Mouse (Mus musculus): ENCODE measurements at regions not wholly inside any gene's neighbourhood (a gene's known extent, or its start where the extent isn't known, plus 50 kb on each side); places are given as distances from the start of the nearest gene placed in this dataset.

DNA sequence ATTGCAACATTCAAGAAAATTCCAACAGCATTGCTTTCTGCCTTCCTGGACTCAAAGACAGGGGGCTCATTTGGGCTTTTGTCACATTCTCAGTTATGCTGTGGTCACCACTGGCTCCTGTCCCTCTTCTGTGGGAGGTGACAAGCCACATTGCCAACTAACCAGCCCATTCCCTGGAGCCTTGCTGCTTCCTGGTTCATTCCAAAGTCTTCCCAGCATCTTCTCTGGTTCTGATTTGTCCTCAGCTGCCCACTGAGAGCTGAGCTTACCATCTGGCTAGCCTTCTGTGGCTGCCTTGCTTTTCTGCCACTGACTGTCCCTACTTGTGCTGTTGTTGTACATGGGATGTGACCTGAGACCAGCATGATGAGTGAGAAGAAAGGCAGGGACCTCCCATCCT lies 111.0 kb downstream of the Cxcl12 start:
- DNase-seq (ENCODE audit: low read depth), result no peak

DNA sequence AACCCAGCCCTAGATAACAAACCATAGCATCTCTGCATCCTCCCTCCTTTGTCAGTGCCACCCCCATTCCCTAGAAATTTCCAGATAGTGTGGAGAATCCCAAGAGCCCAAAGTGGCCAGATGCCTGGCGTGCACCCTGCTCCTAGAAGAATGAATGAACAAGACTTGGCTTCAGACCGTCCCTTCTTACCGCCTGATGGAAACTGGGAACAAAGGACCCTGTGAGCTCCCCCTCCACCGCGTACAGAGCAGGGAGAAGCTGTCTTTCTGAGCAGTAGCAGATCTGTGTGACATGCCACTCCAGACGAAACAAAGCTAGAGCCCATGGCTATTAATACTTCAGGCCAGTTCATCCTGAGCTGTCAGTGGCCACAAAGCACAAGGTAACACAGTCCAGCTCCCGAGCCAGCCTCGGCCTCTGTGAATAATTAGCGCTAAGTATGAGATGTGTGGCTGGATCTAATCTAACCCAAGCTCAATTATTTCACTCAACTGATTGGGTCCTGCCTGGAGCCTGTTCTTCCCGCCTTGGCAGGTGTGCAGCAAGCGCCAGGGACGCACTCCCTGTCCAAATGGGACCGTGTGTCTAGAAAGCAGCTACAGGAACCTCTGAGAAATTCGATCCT lies 111.6 kb downstream of the Cxcl12 start:
- DNase-seq (ENCODE audit: low read depth), result no peak

DNA sequence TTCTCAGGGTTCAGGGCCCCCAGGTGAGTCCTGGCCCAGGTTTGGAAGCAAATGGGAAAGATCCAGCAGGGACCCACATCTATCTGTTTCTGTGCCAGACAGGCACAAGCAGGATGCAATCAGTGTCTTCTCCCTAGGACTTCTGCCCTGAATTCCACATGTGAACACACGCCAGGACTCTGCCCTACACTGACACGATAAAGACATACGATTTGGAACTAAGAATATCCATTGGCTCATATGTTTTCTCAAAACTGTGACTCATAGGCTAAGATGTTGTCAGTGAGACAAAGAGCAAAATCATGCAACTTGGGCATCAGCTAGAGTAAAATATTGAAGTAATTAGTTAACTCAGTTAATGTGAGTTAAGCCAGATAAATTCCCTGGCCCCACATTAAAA lies 112.6 kb downstream of the Cxcl12 start:
- no peak for DNase-seq (ENCODE audit: low read depth)

DNA sequence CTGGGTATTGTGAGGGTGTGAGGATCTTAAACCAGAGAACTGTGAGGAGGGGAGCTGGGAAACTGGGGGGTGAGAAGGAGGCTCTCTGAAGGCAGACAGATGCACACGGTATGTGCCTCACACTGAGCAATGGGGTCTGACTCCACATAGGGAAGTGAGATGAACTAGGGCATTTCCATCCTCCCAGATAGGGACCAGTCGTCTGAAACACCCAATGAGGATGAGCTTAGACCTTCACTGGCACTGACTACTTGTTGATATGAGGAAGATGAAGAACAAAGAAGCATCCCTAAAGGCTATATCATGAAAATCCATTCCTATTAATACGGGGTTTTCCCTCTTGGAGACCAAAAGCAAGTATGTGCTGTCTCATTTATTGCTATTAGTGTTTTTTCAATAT lies 115.3 kb downstream of the Cxcl12 start:
- DNase-seq (ENCODE audit: low read depth), result no peak

DNA sequence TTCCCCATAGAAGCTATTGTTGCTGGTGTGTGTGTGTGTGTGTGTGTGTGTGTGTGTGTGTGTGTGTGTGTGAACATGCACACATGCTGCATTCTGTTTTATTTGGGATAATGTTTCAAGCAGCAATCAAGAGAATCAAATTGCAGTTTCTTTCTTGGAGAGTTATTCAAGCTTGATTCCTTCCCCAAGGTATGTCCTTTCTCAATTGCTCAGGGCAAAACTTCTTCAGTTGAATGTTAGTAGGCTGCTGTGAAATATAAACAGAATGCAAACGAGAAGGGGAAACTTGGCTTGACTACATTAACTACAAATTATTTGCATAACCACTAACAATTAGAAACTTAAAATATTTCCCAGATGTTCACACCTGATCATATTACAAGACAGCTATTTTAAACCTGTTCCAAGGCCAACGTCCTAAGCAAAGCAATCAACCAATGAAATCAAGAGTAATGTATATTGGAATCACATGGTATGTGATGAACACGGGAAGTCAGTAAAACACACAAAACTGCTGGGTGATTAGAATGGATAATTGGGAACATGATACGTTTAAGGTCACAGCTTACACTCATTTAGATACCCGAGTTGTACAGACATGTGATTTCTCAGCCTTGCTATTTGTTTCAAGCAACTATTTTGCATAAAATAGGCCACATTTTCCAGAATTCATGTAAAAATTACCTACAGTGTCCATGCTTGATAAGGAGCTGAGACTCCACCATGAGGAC lies 116.2 kb downstream of the Cxcl12 start:
- DNase-seq (ENCODE audit: low read depth), result no peak

DNA sequence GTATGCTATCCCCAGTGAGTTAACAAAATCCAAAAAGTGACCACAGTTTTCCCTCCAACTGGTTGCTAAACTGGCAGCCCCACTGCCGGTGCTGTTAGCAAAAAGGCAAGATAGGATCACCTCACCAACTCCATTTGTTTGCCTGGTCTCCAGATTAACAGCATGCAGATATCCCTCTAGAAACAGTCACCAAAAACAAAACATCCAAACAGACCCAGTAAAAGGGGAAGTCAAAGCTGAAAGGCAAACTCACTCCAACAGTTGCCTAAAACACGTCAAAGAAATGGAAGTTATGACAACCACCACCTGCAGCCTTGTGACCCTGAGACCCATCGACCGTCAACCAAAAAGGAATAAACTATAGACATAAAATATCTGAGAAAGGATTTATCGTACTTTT lies 119.1 kb downstream of the Cxcl12 start:
- DNase-seq (ENCODE audit: low read depth), result no peak

DNA sequence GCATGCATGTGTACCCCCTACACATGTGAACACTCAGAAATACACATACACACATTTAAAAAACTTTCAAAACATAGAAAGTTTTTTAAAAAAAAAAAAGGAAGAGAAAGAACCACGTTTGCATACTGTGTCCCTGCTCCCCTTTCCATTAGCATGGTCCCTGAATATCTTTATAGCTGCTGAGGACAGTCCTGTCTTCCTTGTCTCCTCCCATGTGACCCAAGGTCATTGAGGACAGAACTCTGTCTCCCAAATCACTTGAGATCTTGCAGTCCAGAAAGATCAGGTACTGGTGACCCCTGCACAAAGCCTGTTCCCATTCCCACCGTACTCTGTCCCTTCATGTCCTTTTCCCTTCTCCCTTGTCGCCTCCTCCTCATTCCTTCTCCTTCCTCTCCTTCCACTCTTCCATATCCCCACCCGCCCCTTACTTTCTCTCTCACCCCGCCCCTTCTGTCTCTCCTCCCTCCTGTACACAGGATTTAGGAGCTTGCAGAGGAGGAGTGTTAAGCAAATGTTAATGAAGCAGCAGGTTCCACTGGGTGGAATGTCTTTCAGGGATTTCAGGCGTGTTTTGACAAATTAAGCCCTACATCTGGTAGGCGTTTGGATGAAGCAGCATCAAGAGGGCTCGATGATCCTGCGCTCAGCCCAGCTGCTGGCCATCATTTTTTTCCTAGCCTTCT lies 125.6 kb downstream of the Cxcl12 start:
- no peak for DNase-seq (ENCODE audit: low read depth)

DNA sequence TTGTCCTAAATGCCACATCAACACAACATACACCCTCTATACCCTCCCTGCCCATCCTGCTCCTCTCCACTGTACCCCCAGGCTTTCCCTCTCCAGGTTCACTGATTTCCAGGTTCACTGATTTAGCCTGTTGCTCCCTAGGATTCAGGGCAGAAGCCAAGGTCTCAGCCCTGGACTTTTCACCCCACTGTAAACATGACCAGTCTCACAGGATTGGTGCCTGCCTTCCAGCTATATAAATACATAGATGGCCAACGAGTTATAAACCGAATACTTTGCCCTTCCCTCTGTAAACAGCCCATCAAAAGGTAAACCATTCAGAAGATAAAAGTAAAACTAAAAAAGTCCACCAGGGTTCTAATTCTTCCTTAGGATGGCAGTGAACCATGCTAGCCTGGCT lies 129.6 kb downstream of the Cxcl12 start:
- DNase-seq (ENCODE audit: low read depth), result no peak

DNA sequence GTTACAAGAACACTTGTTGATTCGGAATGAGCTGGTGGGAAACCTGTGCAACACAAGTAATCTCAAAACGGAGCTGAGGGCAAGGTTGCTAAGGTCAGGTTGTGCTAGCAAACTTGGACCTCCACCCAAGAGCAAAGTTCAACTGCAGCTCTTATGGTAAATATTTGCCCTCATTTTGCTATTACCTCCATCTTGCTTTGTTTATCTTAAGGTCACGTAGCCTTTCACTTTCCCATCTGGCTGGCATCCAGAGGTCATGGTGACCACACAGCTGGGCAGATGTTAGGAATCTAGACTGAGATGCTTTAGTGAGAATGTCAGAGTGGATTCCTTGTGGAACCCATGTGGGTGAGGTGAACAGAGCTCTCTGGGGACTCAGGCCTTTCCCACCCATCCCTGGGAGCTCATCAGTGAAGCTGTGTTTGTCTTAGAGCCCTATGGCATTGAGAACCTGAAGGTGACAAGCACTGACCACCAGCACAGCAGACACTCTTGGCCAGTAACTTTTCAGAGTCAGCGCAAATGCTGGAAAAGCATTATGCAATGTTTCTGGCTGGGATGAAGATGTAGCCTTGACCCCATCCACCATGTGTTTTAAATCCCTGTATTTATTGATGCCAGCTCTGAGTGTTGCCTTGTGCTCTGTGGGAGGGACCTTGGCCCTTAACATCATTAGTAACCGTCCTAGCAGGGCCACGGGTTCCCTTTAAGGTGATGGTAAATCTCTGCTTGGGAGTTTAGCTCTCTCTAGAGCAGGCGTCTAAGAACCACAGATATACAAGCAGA lies 131.4 kb downstream of the Cxcl12 start:
- no peak for DNase-seq (ENCODE audit: low read depth)

DNA sequence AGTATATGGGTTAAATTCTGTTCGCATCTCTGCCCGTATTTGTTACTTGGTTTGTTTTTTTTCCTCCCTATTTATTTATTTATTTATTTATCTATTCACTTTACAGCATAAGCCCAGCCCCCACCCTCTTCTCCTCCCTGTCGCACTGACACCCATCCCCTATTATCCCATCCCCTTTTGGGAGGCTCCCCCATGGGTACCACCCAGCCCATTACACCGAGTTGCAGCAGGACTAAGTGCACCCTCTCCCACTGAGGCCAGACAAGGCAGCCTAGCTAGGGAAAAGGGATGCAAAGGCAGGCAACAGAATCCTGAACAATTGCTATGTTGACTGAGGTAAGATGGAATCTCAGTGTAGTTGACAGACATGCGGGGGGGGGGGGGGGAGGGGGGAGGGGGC lies 135.0 kb downstream of the Cxcl12 start:
- DNase-seq (ENCODE audit: low read depth), result no peak

DNA sequence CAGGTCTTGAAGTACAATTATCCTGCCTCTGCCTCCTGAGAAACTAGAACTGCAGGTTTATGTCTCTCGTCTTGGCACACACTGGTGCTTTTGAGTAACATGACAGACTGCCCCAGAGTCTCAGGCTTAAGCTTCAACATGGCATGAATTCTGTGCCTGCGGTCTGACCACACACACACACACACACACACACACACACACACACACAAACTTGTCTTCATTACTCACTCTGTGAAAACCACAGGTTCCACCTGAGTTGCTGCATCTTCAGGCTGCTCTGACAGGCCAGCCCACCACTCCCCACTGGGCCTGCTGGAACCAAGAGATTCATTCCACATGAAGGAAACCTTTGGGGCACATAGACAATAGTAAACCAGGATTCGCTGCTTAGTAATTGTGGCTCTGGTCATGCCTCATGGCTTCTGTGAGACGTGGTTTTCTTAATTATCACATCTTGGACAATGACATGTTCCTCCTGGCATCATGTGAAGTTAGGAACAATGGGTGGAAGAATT lies 137.5 kb downstream of the Cxcl12 start:
- no peak for DNase-seq (ENCODE audit: low read depth)

DNA sequence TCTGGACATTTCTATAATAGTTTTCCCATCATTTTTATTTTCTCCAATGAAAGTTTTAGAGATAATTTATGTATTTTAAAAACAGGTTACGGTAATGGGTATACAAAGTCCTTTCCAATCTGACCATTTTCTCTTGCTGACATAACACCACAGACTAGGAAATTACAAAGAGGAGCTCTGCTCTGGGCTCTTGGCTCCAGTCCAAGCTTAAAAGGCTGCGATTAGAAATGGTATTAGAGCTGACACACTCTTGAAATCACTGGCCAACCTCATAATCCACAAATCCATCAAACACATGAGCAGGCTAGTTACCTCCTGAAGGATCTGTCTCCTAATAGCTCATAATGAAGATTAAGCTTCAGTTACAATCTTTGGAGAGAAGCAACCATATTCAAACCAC lies 140.3 kb downstream of the Cxcl12 start:
- DNase-seq (ENCODE audit: low read depth), result no peak

DNA sequence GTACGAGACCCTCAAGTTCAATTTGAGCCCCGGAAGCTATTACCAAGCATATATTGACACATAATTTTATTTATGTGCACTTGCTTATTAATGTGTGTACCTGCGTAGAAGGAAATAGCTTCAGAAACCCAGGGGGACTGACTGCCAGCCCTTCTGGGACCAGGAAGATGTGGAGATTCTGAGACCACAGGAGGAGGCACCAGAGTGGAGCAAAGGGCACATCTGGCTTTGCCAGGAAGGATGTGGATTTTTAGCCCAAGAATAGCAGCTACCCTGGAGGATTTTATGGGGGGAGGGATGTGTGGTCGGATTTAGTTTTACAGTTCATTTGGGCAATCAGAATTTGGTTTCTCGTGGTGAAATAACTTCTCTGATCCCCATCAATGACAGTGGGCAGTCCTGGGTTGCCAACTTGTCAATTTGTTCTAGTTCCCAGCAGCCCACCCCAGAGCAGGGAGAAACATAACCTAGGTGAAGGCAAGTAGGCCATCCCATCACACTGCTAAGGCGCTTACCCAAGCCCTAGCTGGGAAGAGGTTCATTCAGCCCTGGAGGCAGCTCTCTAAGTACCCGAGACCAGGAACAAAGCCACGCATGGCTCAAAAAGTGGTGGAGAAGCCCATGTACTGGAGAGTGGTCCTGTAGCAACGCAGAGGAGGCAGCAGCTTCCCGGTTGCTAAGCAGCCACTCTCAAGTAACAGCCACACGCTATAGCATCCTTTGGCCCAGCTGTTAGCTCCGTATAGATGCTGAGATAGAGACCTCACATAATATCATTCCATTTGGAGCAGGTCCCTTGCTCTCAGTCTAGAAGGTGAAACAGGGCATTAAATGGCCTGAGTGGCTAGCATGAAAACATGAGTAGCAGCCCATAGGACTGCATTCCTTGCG lies 144.8 kb downstream of the Cxcl12 start:
- DNase-seq (ENCODE audit: low read depth), result no peak

DNA sequence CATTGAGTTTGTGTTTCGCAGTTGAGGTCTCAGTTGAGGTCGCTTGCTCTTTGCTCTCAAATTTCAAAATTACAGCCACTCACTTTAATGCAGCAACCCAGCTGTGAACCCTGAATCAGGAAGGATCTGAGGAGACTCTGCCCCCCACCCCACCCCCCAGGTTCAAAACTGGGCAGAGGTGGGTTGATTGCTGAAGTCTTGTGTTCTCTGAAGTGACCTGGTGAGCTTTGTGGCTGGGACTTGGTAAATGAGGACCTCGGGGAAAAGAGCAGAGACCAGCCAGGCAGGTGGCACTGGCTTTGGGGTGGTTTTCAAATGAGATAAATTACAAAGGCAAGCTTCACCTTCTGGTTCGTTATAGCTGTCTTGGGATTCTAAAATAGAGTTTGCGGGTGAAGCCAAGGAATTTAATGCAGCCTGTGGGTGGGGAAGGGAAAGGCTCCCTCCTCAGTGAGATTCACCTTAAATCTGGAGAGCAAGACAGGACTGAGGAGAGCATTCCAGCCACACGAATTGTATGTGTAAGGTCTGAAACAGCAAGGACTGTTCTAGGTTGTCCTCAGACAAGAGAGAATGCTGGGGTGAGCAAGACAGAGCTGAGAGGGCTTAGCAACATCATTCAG lies 145.7 kb downstream of the Cxcl12 start:
- DNase-seq (ENCODE audit: low read depth), result no peak

DNA sequence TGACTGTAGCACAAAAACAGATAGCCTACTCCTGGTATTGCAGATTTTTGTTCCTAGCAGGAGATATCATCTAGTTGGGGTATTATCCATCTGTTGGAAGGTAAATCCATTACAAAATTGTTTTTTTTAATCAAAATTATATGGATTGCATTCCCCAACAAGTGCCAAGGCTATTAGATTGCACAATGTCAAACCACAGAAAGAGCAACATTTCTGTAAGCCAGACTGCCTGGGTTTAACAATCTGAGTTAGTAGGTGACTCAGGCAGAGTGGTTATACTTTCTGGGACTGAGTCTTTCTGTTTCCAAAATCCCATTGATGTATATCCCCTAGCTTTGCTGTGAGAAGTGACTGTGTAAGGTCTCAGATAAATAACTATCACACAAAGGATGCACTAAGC lies 155.0 kb downstream of the Cxcl12 start:
- DNase-seq (ENCODE audit: low read depth), result no peak

DNA sequence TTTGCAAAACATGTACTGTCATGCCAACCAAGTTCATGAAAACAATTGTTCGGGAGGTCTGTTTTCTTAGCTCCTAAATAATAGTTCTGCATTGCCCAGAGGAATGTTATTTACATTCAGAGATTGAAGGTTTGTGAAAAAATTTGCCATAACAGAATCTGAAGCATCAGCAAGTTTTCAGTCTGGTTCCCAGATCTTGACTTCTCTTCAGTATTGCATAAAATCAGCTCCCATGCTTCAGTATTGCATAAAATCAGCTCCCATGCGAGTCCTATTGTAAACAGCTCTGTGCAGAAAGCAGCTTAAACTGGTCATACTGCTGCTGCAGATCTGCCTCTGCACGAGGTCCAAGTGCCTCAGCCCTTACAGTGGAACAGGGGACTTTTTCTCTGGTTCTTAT lies 155.5 kb downstream of the Cxcl12 start:
- no peak for DNase-seq (ENCODE audit: low read depth)

DNA sequence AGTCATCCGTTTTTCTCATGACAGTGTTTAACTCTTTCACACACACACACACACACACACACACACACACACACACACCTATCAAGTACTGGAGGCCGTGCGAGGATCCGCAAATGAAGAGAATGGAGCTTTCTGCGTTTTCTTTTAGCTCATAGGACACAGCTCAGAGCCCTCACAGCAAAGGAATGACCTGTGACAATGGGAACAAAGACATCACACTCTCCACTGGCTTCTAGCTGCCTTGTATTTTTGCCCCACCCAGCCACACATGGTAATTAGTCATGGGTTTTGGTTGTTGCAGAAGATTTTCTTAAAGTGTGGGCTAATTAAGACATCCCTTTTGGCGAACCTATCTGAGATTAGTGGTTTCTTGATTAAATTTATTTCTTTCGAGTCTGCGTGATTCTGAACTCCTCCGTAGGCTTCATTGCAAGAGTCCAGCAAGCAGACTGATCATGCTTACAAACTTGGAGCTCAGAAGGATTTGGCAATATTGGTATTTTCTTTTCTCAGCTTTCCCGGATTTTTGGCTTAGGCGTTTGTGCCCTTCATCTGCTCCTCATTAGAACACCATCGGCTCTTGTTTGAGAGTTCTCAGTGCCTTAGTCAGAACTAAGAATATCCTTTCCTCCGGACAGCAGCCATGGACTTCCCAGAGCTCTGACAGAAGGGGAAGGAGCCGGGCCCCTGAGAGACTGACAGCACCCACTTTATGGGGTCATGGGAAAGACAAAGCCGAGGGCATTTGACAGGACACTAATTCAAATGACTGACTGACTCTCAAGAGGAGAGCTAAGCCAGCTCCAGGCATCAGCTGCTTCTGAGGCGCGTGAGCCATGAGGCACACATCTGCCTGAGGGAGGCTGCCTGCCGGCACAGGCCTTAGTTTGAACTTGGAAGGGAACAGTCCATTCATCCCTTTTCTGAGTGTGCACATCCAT lies 158.8 kb downstream of the Cxcl12 start:
- DNase-seq (ENCODE audit: low read depth), result no peak

DNA sequence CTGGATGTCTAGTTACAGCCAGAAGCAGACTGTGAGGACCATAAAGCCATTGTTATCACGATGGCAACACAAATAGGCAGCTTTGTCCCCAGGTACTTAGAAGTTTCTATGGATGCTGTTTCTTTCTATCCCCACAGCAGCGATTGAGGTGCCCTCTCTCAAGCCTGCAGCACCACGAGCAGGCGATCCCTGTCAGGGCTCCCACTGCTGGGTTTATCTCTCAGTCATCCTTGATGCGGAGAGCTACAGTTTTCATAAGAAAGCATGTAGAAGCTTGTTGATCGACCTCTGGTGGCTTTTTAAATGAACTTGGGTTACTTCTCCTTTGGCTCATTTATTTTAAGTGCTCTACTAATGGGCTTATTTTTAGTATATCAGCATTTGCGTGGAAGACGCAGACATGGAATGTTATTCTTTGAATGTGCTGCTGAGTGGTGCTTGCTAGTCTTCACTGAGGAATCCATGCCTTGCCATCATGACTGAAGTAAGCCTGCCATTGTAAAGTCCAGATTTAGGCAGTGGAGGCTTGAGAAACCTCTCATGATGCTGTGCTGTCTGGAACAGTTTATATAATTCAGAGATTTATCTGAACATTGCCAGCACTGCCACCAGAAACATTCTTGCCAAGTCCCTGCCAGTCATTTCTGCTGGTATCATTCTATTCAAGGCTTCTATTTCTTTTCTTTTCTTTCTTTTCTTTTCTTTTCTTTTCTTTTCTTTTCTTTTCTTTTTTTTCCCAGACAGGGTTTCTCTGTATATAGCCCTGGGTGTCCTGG lies 161.0 kb downstream of the Cxcl12 start:
- no peak for DNase-seq (ENCODE audit: low read depth)

DNA sequence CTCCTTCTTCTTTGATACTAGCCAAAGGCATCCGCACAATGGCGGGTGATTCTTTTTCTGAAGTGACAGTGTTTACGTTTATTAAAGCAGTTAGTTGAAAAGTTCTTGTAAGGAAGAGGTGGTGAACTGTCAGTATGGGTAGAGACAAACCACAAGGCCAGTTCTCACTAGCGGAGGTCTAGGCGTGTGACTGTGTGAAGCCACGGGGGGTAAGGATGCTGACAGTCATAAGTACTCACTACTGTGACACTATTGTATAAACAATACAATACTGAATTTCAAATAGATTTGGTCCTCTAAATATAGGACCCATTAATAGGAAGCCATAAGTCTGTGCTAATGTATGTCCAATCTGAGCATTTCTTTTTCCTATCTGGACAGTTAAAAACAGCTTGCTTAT lies 161.9 kb downstream of the Cxcl12 start:
- DNase-seq (ENCODE audit: low read depth), result no peak
